Mouse (Mus musculus): Measurements from ENCODE around the gene Zswim3. TPM values are rescaled to one million over a fixed set of nuclear protein-coding genes. Genes with fewer than 3 reads are reported as not detected.

Zswim3 gene
- total and polyA plus RNA-seq, 3 experiments, result 4.7 to 5.9 TPM; not detected in 1

DNA sequence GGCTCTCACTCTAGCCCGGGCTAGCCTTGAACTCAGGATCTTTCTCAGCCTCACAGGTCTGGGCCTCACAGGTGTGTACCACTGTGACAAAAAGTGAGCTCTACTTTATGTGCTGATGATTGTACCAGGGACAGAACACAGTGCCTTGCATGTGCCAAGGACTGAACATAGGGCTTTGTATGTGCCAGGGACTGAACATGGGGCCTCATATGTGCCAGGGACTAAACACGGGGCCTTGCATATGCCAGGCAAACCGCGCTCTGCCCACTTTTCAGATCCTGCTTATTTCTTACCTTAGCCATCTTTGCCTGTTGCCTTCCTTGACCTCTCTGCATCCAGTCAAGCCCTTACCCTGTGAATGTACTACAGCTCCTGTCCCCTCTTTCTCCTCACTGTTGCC is 42.9 kb upstream of the Zswim3 start (continued):
- TF ChIP-seq CTCF (IDR thresholded peaks at IDR 0.05 in 2 of 3, conservative IDR thresholded peaks at IDR 0.05 in 1 of 3; ENCODE audit: control insufficient read depth in 1 of 3, insufficient read depth in 1 of 3, low read depth in 2 of 3, low read length in 3 of 3, poor library complexity in 1 of 3, severe bottlenecking in 1 of 3), result no peak
- TF ChIP-seq UBTF (IDR thresholded peaks at IDR 0.05; ENCODE audit: borderline replicate concordance, insufficient read depth, low read depth, low read length), result no peak
- TF ChIP-seq MEF2A (IDR thresholded peaks at IDR 0.05; ENCODE audit: extremely low read depth, insufficient replicate concordance, low read depth, low read length, poor library complexity, severe bottlenecking), result no peak

DNA sequence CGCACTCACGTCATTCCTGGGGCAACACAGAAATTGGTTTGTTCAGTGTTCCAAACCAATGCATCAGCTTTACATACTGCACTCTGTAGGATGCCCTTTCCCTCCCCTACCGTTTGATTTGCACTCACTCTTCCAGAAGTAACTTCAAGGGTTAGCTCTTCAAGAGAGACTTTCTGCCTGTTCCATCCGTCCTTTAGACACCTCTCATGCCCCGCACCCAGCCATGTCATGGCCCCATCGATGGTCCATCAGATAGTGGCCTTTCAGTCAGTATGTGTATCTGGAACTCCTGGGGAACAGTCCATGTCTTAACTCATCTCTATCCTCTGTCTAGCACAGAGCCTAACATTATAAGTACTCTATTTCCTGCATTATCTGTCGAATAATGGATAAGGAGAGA is 42.3 kb upstream of the Zswim3 start:
- Histone ChIP-seq H3K27ac (ENCODE audit: control insufficient read depth, low read depth, low read length) (no peak overlapping the region), H3K9me3 (replicated peaks; ENCODE audit: insufficient read depth, low read length) (no peaks in the 10 kb centered on the region), H3K9ac (ENCODE audit: control insufficient read depth, low read depth, low read length, poor library complexity, severe bottlenecking) (no peak overlapping the region), H3K4me1 (ENCODE audit: control insufficient read depth in 1 of 2, insufficient read depth in 2 of 2, low read length in 2 of 2) (no peaks in the 10 kb centered on the region), H3K27me3 (ENCODE audit: control insufficient read depth in 1 of 2, insufficient read depth in 2 of 2, low read length in 2 of 2) (no peaks in the 10 kb centered on the region), H3K4me3 (ENCODE audit: control insufficient read depth in 1 of 2, insufficient read depth in 1 of 2, low read depth in 2 of 2, low read length in 2 of 2) (no peak overlapping the region), H3K79me2 (ENCODE audit: control insufficient read depth, insufficient read depth, low read length, poor library complexity) (no peaks in the 10 kb centered on the region), H3K36me3 (ENCODE audit: control insufficient read depth in 1 of 2, insufficient read depth in 2 of 2, low read length in 2 of 2) (peaks cover 4 to 8% of the 10 kb centered on the region in 2 experiments)
- DNase-seq (ENCODE audit: low read depth, low spot score), result no peak
- TF ChIP-seq KAT2A (conservative IDR thresholded peaks at IDR 0.05; ENCODE audit: low read depth, low read length) (no peak), TAL1 (IDR thresholded peaks at IDR 0.05; ENCODE audit: low read length) (no peak), POLR2A (IDR thresholded peaks at IDR 0.05; ENCODE audit: control insufficient read depth in 1 of 2, insufficient read depth in 1 of 2, low read depth in 1 of 2, low read length in 2 of 2, poor library complexity in 1 of 2) (no peak; a peak in 1 of 4 replicates), MXI1 (IDR thresholded peaks at IDR 0.05; ENCODE audit: low read depth, low read length) (no peak), CHD2 (IDR thresholded peaks at IDR 0.05; ENCODE audit: low read length) (no peak), ETS1 (IDR thresholded peaks at IDR 0.05; ENCODE audit: low read depth, low read length) (no peak), ZKSCAN1 (IDR thresholded peaks at IDR 0.05; ENCODE audit: low read depth, low read length) (no peak), ZC3H11A (IDR thresholded peaks at IDR 0.05; ENCODE audit: low read depth, low read length) (no peak), MAX (IDR thresholded peaks at IDR 0.05; ENCODE audit: low read length) (no peak), ZNF384 (IDR thresholded peaks at IDR 0.05; ENCODE audit: low read depth, low read length) (no peak), GABPA (IDR thresholded peaks at IDR 0.05; ENCODE audit: low read depth, low read length) (no peak), SMC3 (IDR thresholded peaks at IDR 0.05; ENCODE audit: low read depth, low read length) (no peak), EP300 (IDR thresholded peaks at IDR 0.05; ENCODE audit: low read depth in 1 of 2, low read length in 2 of 2) (no peak)

DNA sequence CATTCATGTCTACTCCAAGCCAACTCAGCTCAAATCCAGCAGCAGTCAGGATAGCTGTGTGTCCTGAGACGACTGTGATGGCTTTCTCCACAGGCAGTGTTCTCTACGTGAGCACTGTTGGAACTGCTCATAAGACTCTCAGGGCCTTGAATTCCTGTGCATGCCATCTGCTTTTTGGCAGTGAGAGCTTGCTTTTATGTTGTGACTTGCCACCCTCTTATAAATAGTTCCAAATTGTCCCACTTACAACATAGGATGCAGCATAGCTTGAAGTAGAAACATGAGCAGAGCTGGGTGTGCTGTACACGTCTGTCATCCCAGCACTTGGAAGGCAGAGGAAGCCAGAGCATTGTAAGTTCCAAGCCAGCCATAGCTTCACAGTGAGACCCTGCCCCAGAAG is 39.1 kb upstream of the Zswim3 start:
- DNase-seq (ENCODE audit: low read depth, low spot score), result no peak

More for the DNA sequence above, 39.1 kb upstream of the Zswim3 start:
- no peak for TF ChIP-seq MYB (IDR thresholded peaks at IDR 0.05; ENCODE audit: low read depth, low read length)
- TF ChIP-seq SMC3 (IDR thresholded peaks at IDR 0.05; ENCODE audit: low read depth, low read length), result no peak
- TF ChIP-seq USF1 (IDR thresholded peaks at IDR 0.05; ENCODE audit: low read depth, low read length), result no peak
- no peak for TF ChIP-seq POLR2AphosphoS2 (IDR thresholded peaks at IDR 0.05; ENCODE audit: low read length)
- TF ChIP-seq EP300 (IDR thresholded peaks at IDR 0.05; ENCODE audit: low read depth in 1 of 2, low read length in 2 of 2), result no peak
- no peak for TF ChIP-seq UBTF (IDR thresholded peaks at IDR 0.05; ENCODE audit: borderline replicate concordance, insufficient read depth, low read depth, low read length)
- TF ChIP-seq ZC3H11A (IDR thresholded peaks at IDR 0.05; ENCODE audit: low read depth, low read length), result no peak
- TF ChIP-seq TBP (IDR thresholded peaks at IDR 0.05; ENCODE audit: low read depth, low read length), result no peak
- TF ChIP-seq GATA1 (IDR thresholded peaks at IDR 0.05; ENCODE audit: low read depth, low read length), result no peak
- TF ChIP-seq HCFC1 (IDR thresholded peaks at IDR 0.05; ENCODE audit: low read depth, low read length), result no peak
- TF ChIP-seq SIN3A (IDR thresholded peaks at IDR 0.05; ENCODE audit: low read length), result no peak
- peaks cover 0 to 3% of the 10 kb centered on the region in 2 experiments; a peak in 1 of 4 replicates for H3K4me1 ChIP-seq (ENCODE audit: control insufficient read depth in 1 of 2, insufficient read depth in 2 of 2, low read length in 2 of 2)
- no peak overlapping the region for H3K9ac ChIP-seq (ENCODE audit: control insufficient read depth, low read depth, low read length, poor library complexity, severe bottlenecking)
- H3K27me3 ChIP-seq (ENCODE audit: control insufficient read depth in 1 of 2, insufficient read depth in 2 of 2, low read length in 2 of 2), result no peaks in the 10 kb centered on the region
- H3K9me3 ChIP-seq (replicated peaks; ENCODE audit: insufficient read depth, low read length), result no peaks in the 10 kb centered on the region
- H3K79me2 ChIP-seq (ENCODE audit: control insufficient read depth, insufficient read depth, low read length, poor library complexity), result peaks cover 13% of the 10 kb centered on the region
- H3K4me3 ChIP-seq (ENCODE audit: control insufficient read depth in 1 of 2, insufficient read depth in 1 of 2, low read depth in 2 of 2, low read length in 2 of 2), result no peak overlapping the region
- peaks cover 0 to 2% of the 10 kb centered on the region in 2 experiments; a peak in 3 of 4 replicates for H3K36me3 ChIP-seq (ENCODE audit: control insufficient read depth in 1 of 2, insufficient read depth in 2 of 2, low read length in 2 of 2)
- no peak overlapping the region for H3K27ac ChIP-seq (ENCODE audit: control insufficient read depth, low read depth, low read length)

All from MEL (cell line).